Mouse (Mus musculus): ENCODE data around the gene Zdhhc22.

DNA sequence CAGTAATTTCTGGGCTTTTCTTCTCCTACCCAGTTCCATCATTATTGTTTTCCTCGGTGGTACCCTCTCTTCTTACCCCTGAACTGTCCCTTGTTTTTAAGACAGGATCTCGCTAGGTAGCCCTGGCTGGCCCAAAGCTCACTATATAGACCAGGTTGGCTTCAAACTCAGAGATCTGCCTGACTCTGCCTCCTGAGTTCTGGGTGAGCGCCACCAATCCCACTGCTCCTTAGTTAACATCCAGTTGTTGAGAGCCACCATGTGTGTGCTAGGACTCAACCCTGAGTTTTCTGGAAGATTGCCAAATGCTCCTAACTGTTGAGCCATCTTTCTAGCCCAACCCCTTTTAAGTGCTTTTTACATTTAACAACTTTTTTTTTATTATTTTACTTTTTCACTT is 39.3 kb downstream of the Zdhhc22 start:
- TF ChIP-seq MAX (IDR thresholded peaks at IDR 0.05; ENCODE audit: low read length) (no peak), POLR2A (IDR thresholded peaks at IDR 0.05; ENCODE audit: control insufficient read depth in 1 of 2, insufficient read depth in 1 of 2, low read depth in 1 of 2, low read length in 2 of 2, poor library complexity in 1 of 2) (no peak), NELFE (IDR thresholded peaks at IDR 0.05; ENCODE audit: low read depth, low read length) (no peak), MEF2A (IDR thresholded peaks at IDR 0.05; ENCODE audit: extremely low read depth, insufficient replicate concordance, low read depth, low read length, poor library complexity, severe bottlenecking) (no peak), TAL1 (IDR thresholded peaks at IDR 0.05; ENCODE audit: low read length) (no peak), EP300 (IDR thresholded peaks at IDR 0.05; ENCODE audit: low read depth in 1 of 2, low read length in 2 of 2) (no peak)
